Mouse (Mus musculus) heart, adult 2 months (tissue): Measurements from ENCODE around the gene Zfp296.

ENCODE experiments used
- CTCF ChIP-seq: fragments of 200-600 bp; IDR thresholded peaks from 2 replicates; pipeline ENCODE4 v1.8.1; 2022; ENCODE audit warnings: antibody characterized with exemption, mild to moderate bottlenecking, moderate library complexity
- EP300 ChIP-seq: fragments of 200-500 bp; IDR thresholded peaks from 2 replicates; pipeline ENCODE4 v1.6.1; 2011; ENCODE audit warnings: low read depth, low read length, control low read depth; ENCODE audit not compliant: insufficient read depth
- POLR2A ChIP-seq: fragments of 200-500 bp; IDR thresholded peaks from 2 replicates; pipeline ENCODE4 v1.6.1; 2011; ENCODE audit warnings: mild to moderate bottlenecking, low read depth, low read length, control low read depth; ENCODE audit not compliant: insufficient read depth

- TF ChIP-seq CTCF (no peak), EP300 (no peak), POLR2A (no peak)
Observed at GRCm38 (mm10) chr7:19541681-19542154, 35.4 kb upstream of the Zfp296 start.
